Comparison of ENCODE assay signal across 22 mouse cellular contexts in the genomic region with DNA sequence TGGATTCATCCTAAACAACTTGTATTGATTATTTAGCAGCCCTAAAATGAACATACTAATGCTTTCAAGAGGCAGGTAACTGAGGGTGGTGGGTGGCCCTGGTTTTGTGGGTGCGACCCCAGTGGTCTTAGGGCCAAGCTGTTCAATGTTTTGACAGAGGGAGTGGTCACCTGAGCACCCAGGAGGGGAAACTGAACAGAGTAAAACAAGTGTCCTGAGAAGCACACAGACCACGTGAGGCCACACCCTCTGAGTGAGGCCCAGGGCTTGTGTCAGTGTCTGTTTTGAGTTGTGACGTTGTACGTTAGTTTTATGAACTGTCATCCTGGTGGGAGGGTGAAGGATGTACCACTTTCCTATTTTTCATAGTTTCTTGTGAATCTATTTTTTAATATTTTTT.
DNase-seq lines count a peak whose midpoint lies in the region; ATAC-seq and TF ChIP-seq lines count a peak whose summit lies in the region.
"Had no signal": no experiment of that assay in that cellular context is flagged by ENCODE, and none has a peak within 500 bp of the region (broad histone marks: within the 10 kb centered on the region; RNA-seq: fewer than 3 reads in every experiment).

No protein-coding gene starts in this region.

- no peak overlapping the region for H3K4me2 ChIP-seq in heart, embryonic 12.5 days
- no peak overlapping the region for H3K4me2 ChIP-seq in myocyte (ENCODE audit: low read depth)
- H3K4me2 ChIP-seq in forebrain, embryonic 13.5 days, result no peak overlapping the region

- no peak overlapping the region for H3K27ac ChIP-seq in heart, embryonic 10.5 days
- no peak overlapping the region for H3K27ac ChIP-seq in heart, embryonic 12.5 days (ENCODE audit: poor library complexity, severe bottlenecking)
- no peak overlapping the region for H3K27ac ChIP-seq in forebrain, embryonic 13.5 days

- no peak overlapping the region for H3K4me3 ChIP-seq in heart, embryonic 10.5 days
- no peak overlapping the region for H3K4me3 ChIP-seq in heart, embryonic 12.5 days
- H3K4me3 ChIP-seq in myocyte, result no peak overlapping the region
- H3K4me3 ChIP-seq in forebrain, embryonic 13.5 days, result no peak overlapping the region

- DNase-seq in heart, adult 11 months, result peak; percentile 53
- DNase-seq in heart, postnatal 36 days, result no peak
- DNase-seq in heart, embryonic 10.5 days (ENCODE audit: low spot score), result peak; percentile 56
- DNase-seq in heart, postnatal 25 days (ENCODE audit: low spot score), result no peak
- DNase-seq in heart, postnatal 10 days, result no peak
- DNase-seq: adrenal gland, adult 2 months; adrenal gland, adult 8-10 months; adrenal gland, postnatal 10 days; adrenal gland, postnatal 14 days; adrenal gland, postnatal 25 days; adrenal gland, postnatal 36 days; B cell, adult 2 months; cerebellum, adult 11 months; cerebellum, adult 11-12 months had no signal

- no peak for TF ChIP-seq POLR2A in myocyte (IDR thresholded peaks at IDR 0.05; ENCODE audit: insufficient read length, low read depth)

- peaks cover 3% of the 10 kb centered on the region; the same call in 1 of the 2 replicates for H3K4me1 ChIP-seq in heart, embryonic 10.5 days
- H3K4me1 ChIP-seq in heart, embryonic 12.5 days (replicated peaks), result peaks cover 3% of the 10 kb centered on the region; the same call in 1 of the 2 replicates
- H3K4me1 ChIP-seq in forebrain, embryonic 13.5 days, result no peaks in the 10 kb centered on the region

- no peaks in the 10 kb centered on the region for H3K9me3 ChIP-seq in heart, embryonic 10.5 days
- no peaks in the 10 kb centered on the region for H3K9me3 ChIP-seq in heart, embryonic 12.5 days (replicated peaks)
- H3K9me3 ChIP-seq in forebrain, embryonic 13.5 days (replicated peaks), result no peaks in the 10 kb centered on the region

- peak; percentile 53; the same call in 1 of the 2 replicates for ATAC-seq in heart, embryonic 12.5 days (ENCODE audit: insufficient number of reproducible peaks, low FRiP score)
- ATAC-seq in forebrain, embryonic 13.5 days, result no peak
- ATAC-seq: activated CD4-positive, CD25-positive, alpha-beta regulatory T cell, adult 4 months; CD4-positive, CD25-positive, alpha-beta regulatory T cell, adult 4 months; Patski had no signal

- 78% methylated on average over 4 of the region's 4 CpGs for WGBS in heart, embryonic 10.5 days
- 76% methylated on average over 4 of the region's 4 CpGs for WGBS in heart, embryonic 12.5 days
- 88% methylated on average over 4 of the region's 4 CpGs for WGBS in forebrain, embryonic 13.5 days

- no peaks in the 10 kb centered on the region for H3K27me3 ChIP-seq in heart, embryonic 10.5 days (ENCODE audit: insufficient read depth, poor library complexity, severe bottlenecking)
- no peaks in the 10 kb centered on the region for H3K27me3 ChIP-seq in heart, embryonic 12.5 days (replicated peaks)
- H3K27me3 ChIP-seq in myocyte (ENCODE audit: control insufficient read depth, insufficient read depth, insufficient read length), result no peaks in the 10 kb centered on the region
- H3K27me3 ChIP-seq in forebrain, embryonic 13.5 days, result no peaks in the 10 kb centered on the region
- H3K27me3 ChIP-seq: CH12.LX, Patski had no signal

- H3K9ac ChIP-seq in heart, embryonic 12.5 days, result no peak overlapping the region
- no peak overlapping the region for H3K9ac ChIP-seq in forebrain, embryonic 13.5 days

- intact Hi-C loops in heart, postnatal 36 days (cut with DNase I), result no loop called here
- intact Hi-C loops in heart, postnatal 25 days (cut with DNase I), result no loop called here
- intact Hi-C loops in heart, postnatal 10 days (cut with DNase I), result no loop called here

- H3ac ChIP-seq in myocyte (ENCODE audit: control insufficient read depth, insufficient read length), result no peak overlapping the region

- H3K79me2 ChIP-seq in myocyte (ENCODE audit: control insufficient read depth, insufficient read depth), result no peaks in the 10 kb centered on the region

- no peaks in the 10 kb centered on the region for H3K36me3 ChIP-seq in heart, embryonic 10.5 days
- H3K36me3 ChIP-seq in heart, embryonic 12.5 days, result no peaks in the 10 kb centered on the region
- H3K36me3 ChIP-seq in myocyte (ENCODE audit: control insufficient read depth, insufficient read depth), result no peaks in the 10 kb centered on the region
- no peaks in the 10 kb centered on the region for H3K36me3 ChIP-seq in forebrain, embryonic 13.5 days (ENCODE audit: poor library complexity, severe bottlenecking)
- H3K36me3 ChIP-seq: G1E had no signal

TF ChIP-seq in myocyte, 11 proteins besides CTCF, POLR2A, EP300 and RAD21:
- TF ChIP-seq E2F4 (IDR thresholded peaks at IDR 0.05; ENCODE audit: insufficient read depth), result no peak
- peak; percentile 25 for TF ChIP-seq USF1 (IDR thresholded peaks at IDR 0.05; ENCODE audit: low read depth)

Comparison
In these comparisons a context has a peak if more than half of its experiments do, and no peak if none do; other contexts are left out.
1. DNase-seq: peak in heart, adult 11 months (single experiment) and heart, embryonic 10.5 days (single experiment); none in heart, postnatal 36 days (0 of 2), heart, postnatal 25 days (single experiment) and heart, postnatal 10 days (0 of 2).